Mouse (Mus musculus) stomach, embryonic 14.5 days (tissue): Measurements from ENCODE around the gene Trpv2. TPM values are rescaled to one million over a fixed set of nuclear protein-coding genes. Genes with fewer than 3 reads are reported as not detected.
A peak's percentile ranks its signal among the peaks of the same experiment; 100 is the strongest.

Experiments used
- ATAC-seq: fragments of 200-750 bp; cut with Nextera tagmentation; 2 replicates; pipeline ENCODE4 v1.8.0; 2017; ENCODE audit warnings: low read depth, moderate TSS enrichment; ENCODE audit not compliant: insufficient number of reproducible peaks, insufficient read depth, low FRiP score
- H3K27ac ChIP-seq: fragments of 300-500 bp; sonication (generic); 2 replicates; pipeline ENCODE4 v1.5.1; 2014; ENCODE audit warnings: mild to moderate bottlenecking, low read length, moderate library complexity, mixed read lengths
- H3K27me3 ChIP-seq: fragments of 300-500 bp; sonication (generic); 2 replicates; pipeline ENCODE4 v1.6.1; 2014; ENCODE audit warnings: low read length, control low read depth, mixed read lengths; ENCODE audit not compliant: control insufficient read depth, insufficient read depth
- H3K36me3 ChIP-seq: fragments of 300-500 bp; sonication (generic); 2 replicates; pipeline ENCODE4 v1.6.1; 2014; ENCODE audit warnings: mild to moderate bottlenecking, control low read depth, low read length, moderate library complexity, mixed read lengths; ENCODE audit not compliant: control insufficient read depth, insufficient read depth
- H3K4me1 ChIP-seq: fragments of 300-500 bp; sonication (generic); 2 replicates; pipeline ENCODE4 v1.6.1; 2014; ENCODE audit warnings: low read length, control low read depth, mixed read lengths; ENCODE audit not compliant: control insufficient read depth, insufficient read depth
- H3K4me2 ChIP-seq: fragments of 300-500 bp; sonication (generic); replicated peaks from 2 replicates; pipeline ENCODE4 v1.6.1; 2014; ENCODE audit warnings: low read depth, low read length, control low read depth
- H3K4me3 ChIP-seq: fragments of 300-500 bp; sonication (generic); 2 replicates; pipeline ENCODE4 v1.5.1; 2014; ENCODE audit warnings: low read depth, low read length, control low read depth
- H3K9ac ChIP-seq: fragments of 300-500 bp; sonication (generic); replicated peaks from 2 replicates; pipeline ENCODE4 v1.6.1; 2014; ENCODE audit warnings: low read depth, mild to moderate bottlenecking, control low read depth, low read length, moderate library complexity, mixed read lengths
- H3K9me3 ChIP-seq: fragments of 300-500 bp; sonication (generic); 2 replicates; pipeline ENCODE4 v1.6.1; 2016; ENCODE audit warnings: low read depth, low read length, control low read depth; ENCODE audit not compliant: control insufficient read depth
- WGBS: fragments of 180-500 bp; shearing (Covaris S2); extraction: QIAGEN DNeasy Blood & Tissue Kit; methylation state at CpG from one replicate; pipeline ENCODE4 v1.1.7; 2014; 5-methylcytosine and 5-hydroxymethylcytosine counted together
- polyA plus RNA-seq: library from polyadenylated mRNA; unstranded; fragments of >200 nt; fragmentation: Nextera tagmentation; extraction: Ambion mirVana; gene quantifications from 2 replicates; pipeline ENCODE4 v1.2.1, GENCODE M21; 2014

Trpv2 gene
- polyA plus RNA-seq, 1 experiment from 2014 or later: 12.8 TPM

DNA sequence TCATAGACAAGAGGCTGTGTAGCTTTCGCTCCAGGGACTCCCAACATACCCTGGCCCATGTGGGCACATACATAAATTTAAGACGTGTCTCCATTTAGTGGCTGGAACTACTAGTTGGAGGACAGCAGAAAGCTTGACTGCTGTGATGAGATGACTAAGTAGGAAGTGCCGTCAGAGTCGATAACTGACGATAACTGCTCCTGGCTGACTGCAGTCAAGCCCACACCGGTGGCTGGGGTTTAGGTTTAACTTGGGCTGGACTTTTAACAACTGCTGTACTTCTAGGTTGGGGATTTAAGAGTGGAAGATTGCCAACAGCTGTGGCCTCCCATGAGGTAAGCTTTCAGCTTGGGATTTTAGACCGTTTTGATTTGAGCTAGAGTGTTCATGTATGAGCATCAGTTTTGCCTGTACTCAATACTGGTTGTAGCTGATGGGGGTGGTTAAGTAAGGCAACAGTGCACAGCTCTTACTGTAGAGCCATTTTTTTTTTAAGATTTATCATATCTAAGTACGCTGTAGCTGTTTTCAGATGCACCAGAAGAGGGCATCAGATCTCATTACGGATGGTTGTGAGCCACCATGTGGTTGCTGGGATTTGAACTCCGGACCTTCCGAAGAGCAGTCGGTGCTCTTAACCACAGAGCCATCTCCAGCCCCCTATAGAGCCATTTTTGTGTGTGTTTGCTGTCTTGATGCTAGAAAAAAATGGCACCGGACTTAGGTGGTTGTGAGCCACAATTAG, 29.2 kb downstream of the Trpv2 start:
- Histone ChIP-seq H3K36me3 (peaks cover 37% of the 10 kb centered on the region), H3K9ac (peak overlapping the region; percentile 93), H3K9me3 (no peaks in the 10 kb centered on the region), H3K4me2 (peak overlapping the region; percentile 74), H3K4me1 (peaks cover 17% of the 10 kb centered on the region), H3K27ac (peak overlapping the region; percentile 92), H3K27me3 (no peaks in the 10 kb centered on the region), H3K4me3 (peak overlapping the region; percentile 84)
- 0 out of 2 replicates have a peak, but pooled peaks have one; percentile 3 for ATAC-seq
- WGBS: 2% methylated on average over 13 of the region's 13 CpGs

DNA sequence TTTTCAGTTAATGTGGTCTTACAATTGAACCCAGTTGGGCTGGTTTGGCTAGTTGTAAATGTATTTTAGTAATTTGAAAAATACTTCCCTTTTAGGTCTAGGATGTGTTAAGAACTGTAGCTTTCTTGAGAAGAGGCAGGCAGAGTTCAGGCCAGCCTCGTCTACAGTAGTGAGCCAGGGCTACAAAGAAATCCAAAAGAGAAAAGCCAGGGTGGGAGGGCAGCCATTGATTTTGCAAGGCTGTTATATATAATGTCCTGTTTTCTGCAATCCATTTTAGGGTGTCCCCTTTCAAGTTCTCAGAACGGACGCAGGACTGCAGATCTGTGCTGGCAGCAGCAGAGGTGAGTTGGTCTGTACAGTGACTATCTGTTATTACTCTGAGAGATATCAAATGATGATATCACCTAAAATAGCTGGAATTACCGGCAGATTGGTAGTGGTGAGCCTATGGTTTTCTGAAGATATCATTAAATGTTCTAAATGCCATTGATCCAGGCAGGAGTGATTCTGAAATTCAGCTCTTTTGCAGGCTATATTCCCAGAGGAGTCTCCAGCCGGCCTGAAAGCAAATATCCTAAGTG, 29.9 kb downstream of the Trpv2 start:
- ATAC-seq: no peak
- H3K27ac ChIP-seq: peak overlapping the region; percentile 92; the same call in 1 of the 2 replicates
- no peaks in the 10 kb centered on the region for H3K27me3 ChIP-seq
- peak overlapping the region; percentile 74 for H3K4me2 ChIP-seq
- no peaks in the 10 kb centered on the region for H3K9me3 ChIP-seq
- peaks cover 17% of the 10 kb centered on the region for H3K4me1 ChIP-seq
- H3K36me3 ChIP-seq: peaks cover 43% of the 10 kb centered on the region
- peak overlapping the region; percentile 93 for H3K9ac ChIP-seq
- WGBS: 11% methylated on average over 5 of the region's 5 CpGs
- peak overlapping the region; percentile 84 for H3K4me3 ChIP-seq

DNA sequence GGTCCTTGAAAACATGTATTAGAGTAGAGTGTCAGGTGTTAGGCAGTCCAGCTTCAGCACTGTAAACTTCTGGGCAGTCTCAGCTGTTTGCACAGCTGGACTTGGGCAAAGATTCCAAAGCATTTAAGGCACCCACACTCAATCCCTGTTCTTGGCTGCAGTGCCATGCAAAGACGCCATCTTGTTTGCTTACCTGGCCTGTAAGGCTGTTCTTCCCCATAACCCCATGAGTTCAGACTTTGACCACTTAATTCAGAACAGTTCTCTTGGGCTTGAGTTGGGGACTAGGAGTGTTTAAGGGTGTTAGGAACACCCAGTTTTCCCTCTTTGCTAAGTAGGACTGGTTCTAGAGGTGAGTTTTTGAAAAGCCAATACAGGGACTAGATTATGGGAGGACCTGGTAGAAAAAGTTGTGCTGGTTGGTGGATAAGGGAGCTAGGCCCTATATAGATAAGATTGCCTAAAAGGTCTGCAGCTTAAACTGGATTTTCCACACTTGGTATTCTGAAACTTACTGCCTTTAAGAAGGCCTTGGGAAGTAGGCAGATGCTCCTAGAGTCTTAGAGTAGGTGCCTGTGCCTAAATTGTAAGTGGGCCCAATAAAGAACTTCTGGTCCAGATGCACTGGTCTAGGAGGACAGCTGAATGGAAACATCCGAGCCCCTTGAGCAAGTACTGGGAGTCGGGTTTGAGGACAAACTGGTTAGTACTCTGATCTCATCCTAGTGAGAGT, 30.8 kb downstream of the Trpv2 start:
- Histone ChIP-seq H3K27ac (peak overlapping the region; percentile 36; the same call in 1 of the 2 replicates), H3K4me1 (peaks cover 17% of the 10 kb centered on the region), H3K36me3 (peaks cover 46% of the 10 kb centered on the region), H3K9ac (peak overlapping the region; percentile 22; the same call in 1 of the 2 replicates), H3K4me3 (peak overlapping the region; percentile 84), H3K9me3 (no peaks in the 10 kb centered on the region), H3K4me2 (peak overlapping the region; percentile 74), H3K27me3 (no peaks in the 10 kb centered on the region)
- 15% methylated on average over 3 of the region's 3 CpGs for WGBS
- no peak for ATAC-seq

DNA sequence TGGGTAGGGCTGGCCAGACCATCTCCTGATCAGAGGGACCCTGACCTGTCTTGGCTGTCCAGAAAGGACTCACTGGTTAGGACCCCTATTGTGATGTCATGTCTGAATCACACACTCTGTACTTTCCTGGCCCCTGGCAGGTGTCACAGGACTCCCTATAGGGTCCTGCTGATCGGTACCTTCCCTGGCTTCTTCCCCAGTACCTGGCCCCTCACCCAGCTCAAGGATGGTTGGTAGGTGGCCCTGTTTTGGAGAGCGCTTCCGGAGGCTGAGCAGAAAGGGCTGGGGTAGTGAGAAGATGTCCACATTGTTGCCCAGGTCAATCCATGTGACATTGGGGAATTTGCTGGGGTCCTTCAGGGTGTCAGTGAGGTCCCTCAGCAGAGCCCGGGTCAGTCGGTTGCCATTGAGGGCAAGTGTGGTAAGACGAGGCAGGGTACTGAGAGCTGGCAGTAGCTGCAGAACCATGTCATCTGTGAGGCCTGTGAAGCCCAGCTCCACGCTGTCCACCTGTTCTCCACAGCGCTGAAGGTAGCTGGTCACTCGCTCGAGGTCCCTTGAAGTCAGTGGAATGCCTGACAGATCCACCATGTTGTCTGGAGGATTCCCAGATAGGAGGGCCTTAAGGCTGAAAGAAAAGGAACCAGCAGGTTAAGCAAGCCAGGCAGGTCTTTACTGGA, 31.5 kb downstream of the Trpv2 start:
- ATAC-seq: no peak
- Histone ChIP-seq H3K27ac (0 out of 2 replicates have a peak overlapping the region, but pooled peaks have one; percentile 12), H3K4me1 (peaks cover 17% of the 10 kb centered on the region), H3K9ac (peak overlapping the region; percentile 22; the same call in 1 of the 2 replicates), H3K4me3 (peak overlapping the region; percentile 84; the same call in 1 of the 2 replicates), H3K9me3 (no peaks in the 10 kb centered on the region), H3K4me2 (peak overlapping the region; percentile 74; the same call in 1 of the 2 replicates), H3K27me3 (no peaks in the 10 kb centered on the region), H3K36me3 (peaks cover 49% of the 10 kb centered on the region)
- WGBS: 38% methylated on average over 10 of the region's 10 CpGs

DNA sequence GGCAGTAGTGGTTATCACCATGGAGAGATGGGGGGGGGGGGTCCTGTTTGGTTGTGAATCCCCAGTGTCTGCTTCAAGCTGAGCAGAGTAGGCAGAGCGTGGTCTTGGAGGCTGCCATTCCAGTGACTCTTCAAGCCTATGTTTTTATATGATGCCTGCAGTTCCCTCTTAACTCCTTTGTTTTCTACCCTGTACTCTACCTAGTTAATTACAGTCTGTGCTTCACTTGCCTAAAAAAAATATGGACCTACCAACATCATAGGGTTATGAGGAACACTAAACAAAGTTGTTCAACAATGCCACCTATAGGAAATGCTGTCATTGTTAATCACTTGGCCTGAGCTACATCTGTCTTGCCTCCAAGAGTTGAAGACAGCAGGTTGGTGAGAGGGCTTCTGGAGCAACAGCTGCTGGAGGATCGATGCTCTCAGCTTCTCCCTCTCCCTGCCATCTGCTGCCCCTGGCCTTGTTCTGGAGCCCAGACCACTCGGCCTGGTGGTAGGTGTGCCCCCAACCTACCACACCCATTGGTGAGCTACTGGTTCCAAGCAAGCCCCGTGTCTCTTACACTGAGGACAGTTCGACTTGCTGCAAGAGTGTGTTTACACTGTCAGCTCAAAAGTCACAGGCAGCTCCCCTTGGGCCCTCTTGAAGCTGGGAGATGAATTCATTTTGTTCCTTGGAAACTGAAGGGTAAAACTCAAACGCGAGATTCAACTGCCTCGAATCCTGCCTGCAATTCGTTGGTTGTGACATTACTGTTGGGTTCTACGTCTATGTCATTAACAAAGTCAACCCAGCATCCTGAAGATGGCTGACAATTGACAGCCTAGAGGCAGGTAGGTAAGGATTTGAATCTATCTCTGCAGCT, 32.2 kb downstream of the Trpv2 start:
- H3K4me1 ChIP-seq: peaks cover 17% of the 10 kb centered on the region
- H3K9ac ChIP-seq: no peak overlapping the region
- no peaks in the 10 kb centered on the region for H3K9me3 ChIP-seq
- peak overlapping the region; percentile 39; the same call in 1 of the 2 replicates for H3K27ac ChIP-seq
- no peak overlapping the region for H3K4me2 ChIP-seq
- no peak for ATAC-seq
- 48% methylated on average over 10 of the region's 10 CpGs for WGBS
- no peak overlapping the region for H3K4me3 ChIP-seq
- H3K36me3 ChIP-seq: peaks cover 49% of the 10 kb centered on the region
- H3K27me3 ChIP-seq: no peaks in the 10 kb centered on the region

DNA sequence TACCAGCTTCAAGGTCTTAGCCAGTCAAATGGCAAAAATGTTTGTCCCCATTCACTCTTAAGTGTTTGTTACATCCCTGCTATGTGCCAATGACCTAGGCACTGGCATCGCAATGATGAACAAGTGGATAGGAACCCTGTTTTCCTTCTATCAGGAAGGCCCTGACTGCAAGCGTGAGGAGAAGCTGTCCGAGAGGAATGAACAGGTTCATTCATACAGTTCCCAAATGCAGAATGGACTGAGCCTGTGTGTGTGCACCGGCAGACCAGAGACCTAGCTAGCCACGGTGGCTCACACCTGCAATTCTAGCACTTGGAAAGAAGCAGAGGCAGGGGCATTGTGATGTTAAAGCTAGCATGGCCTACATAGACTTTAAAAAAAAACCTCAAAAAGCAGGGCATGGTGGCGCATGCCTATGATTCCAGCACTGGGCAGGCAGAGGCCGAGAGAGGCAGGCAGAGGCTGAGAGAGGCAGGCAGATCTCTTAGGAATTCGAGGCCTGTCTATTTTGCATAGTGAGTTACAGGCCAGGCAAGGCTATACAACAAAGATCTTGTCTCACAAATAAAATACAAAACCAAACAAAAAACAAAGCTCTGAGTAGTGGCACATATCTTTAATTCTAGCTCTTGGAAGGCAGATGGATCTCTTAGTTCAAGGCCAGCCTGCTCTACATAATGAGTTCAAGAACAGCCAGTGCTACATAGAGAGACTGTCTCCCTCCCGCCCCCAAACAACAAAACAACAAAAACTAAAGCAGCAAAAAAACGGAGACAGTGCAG, 33.1 kb downstream of the Trpv2 start:
- H3K9ac ChIP-seq: no peak overlapping the region
- H3K4me2 ChIP-seq: no peak overlapping the region
- peaks cover 14% of the 10 kb centered on the region for H3K4me1 ChIP-seq
- no peak overlapping the region for H3K27ac ChIP-seq
- H3K4me3 ChIP-seq: no peak overlapping the region
- 67% methylated on average over 10 of the region's 10 CpGs for WGBS
- ATAC-seq: no peak
- no peaks in the 10 kb centered on the region for H3K27me3 ChIP-seq
- no peaks in the 10 kb centered on the region for H3K9me3 ChIP-seq
- H3K36me3 ChIP-seq: peaks cover 49% of the 10 kb centered on the region

DNA sequence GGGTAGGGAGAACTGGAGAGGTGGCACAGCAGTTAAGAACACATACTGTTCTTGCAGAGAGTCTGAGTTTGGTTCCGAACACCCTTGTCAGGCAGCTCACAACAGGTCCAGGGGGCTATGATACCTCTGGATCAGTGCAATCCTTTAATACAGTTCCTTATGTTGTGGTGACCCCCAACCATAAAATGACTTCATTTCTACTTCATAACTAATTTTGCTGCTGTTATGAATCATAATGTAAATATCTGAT, 33.6 kb downstream of the Trpv2 start:
- Histone ChIP-seq H3K9me3 (no peaks in the 10 kb centered on the region), H3K4me1 (peaks cover 14% of the 10 kb centered on the region), H3K4me2 (no peak overlapping the region), H3K4me3 (no peak overlapping the region), H3K9ac (no peak overlapping the region), H3K27ac (no peak overlapping the region), H3K27me3 (no peaks in the 10 kb centered on the region), H3K36me3 (peaks cover 49% of the 10 kb centered on the region)
- no peak for ATAC-seq
- WGBS: 100% methylated on average over 1 of the region's 1 CpGs
